Mouse (Mus musculus) C3H10T1/2 (cell line): ENCODE data around the gene Zfp365. TPM values are rescaled to one million over a fixed set of nuclear protein-coding genes. Genes with fewer than 3 reads are reported as not detected.

Experiments
- polyA plus RNA-seq, 2 experiments: library from polyadenylated mRNA; unstranded; fragments of >200 nt; fragmentation: generic; extraction: Trizol; gene quantifications; one replicate each; pipeline ENCODE4 v1.2.1; 2012; ENCODE audit warnings: missing spikeins in 2 of 2

Gene Zfp365
- 1 to 10 TPM; 1.3 to 5.6 TPM for polyA plus RNA-seq

DNA sequence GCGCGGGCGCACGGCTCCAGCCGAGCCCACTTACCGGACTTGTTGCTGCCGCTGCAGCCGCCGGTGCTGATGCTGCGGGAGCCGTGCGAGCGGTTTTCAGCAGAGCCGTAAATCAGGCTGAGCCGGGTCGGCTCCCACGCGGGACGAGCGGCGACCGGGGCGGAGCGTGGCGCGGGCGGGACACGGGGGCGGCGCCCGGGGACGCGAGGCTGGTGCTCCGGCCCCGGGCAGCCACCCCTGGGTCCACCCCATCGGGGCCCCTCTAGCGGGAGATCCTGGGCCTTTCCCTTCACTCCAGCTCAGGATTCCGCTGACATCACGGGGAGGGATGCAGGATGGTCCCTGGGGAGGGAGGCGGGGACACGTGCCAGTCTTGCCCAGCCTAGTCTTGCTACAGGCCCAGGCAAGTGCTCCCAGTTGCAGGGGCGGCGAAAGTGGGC is at the start of gene Zfp365:
Gene Zfp365, minus strand, starts transcription at position 326 of the 440 bp plus-strand sequence.

Other genes starting within 250 kb of the Zfp365 start
- gene Rtkn2, start 66.9 kb upstream of the Zfp365 start, polyA plus RNA-seq: 1 to 10 TPM in 1 of 2 experiments, under 1 TPM in 1; 0.74 to 4.1 TPM